Mouse (Mus musculus) neural tube, embryonic 15.5 days (tissue): ENCODE results near the gene Ostn. TPM values are rescaled to one million over a fixed set of nuclear protein-coding genes. Genes with fewer than 3 reads are reported as not detected.
"Not testable (repeated sequence)": the region's sequence is repeated elsewhere in the genome, so short reads cannot be mapped to it uniquely, and the experiment has no call there.

ENCODE experiments used
- ATAC-seq: fragments of 200-750 bp; cut with Nextera tagmentation; 2 replicates; pipeline ENCODE4 v1.8.0; 2017; ENCODE audit warnings: mild to moderate bottlenecking, moderate TSS enrichment, moderate library complexity; ENCODE audit not compliant: low FRiP score
- H3K27ac ChIP-seq: fragments of 300-500 bp; sonication (generic); replicated peaks from 2 replicates; pipeline ENCODE4 v1.5.1; 2015; ENCODE audit warnings: mild to moderate bottlenecking, inconsistent platforms
- H3K27me3 ChIP-seq: fragments of 300-500 bp; sonication (generic); replicated peaks from 2 replicates; pipeline ENCODE4 v1.6.1; 2015; ENCODE audit warnings: inconsistent platforms
- H3K36me3 ChIP-seq: fragments of 300-500 bp; sonication (generic); 2 replicates; pipeline ENCODE4 v1.6.1; 2015; ENCODE audit warnings: inconsistent platforms
- H3K4me1 ChIP-seq: fragments of 300-500 bp; sonication (generic); 2 replicates; pipeline ENCODE4 v1.6.1; 2015; ENCODE audit warnings: inconsistent platforms
- H3K4me2 ChIP-seq: fragments of 300-500 bp; sonication (generic); 2 replicates; pipeline ENCODE4 v1.6.1; 2015; ENCODE audit warnings: inconsistent platforms, mild to moderate bottlenecking, moderate library complexity
- H3K4me3 ChIP-seq: fragments of 300-500 bp; sonication (generic); replicated peaks from 2 replicates; pipeline ENCODE4 v1.5.1; 2015; ENCODE audit warnings: mild to moderate bottlenecking, inconsistent platforms
- H3K9ac ChIP-seq: fragments of 300-500 bp; sonication (generic); replicated peaks from 2 replicates; pipeline ENCODE4 v1.6.1; 2015; ENCODE audit warnings: mild to moderate bottlenecking, inconsistent platforms
- H3K9me3 ChIP-seq: fragments of 300-500 bp; sonication (generic); replicated peaks from 2 replicates; pipeline ENCODE4 v1.6.1; 2016; ENCODE audit warnings: inconsistent platforms
- WGBS: fragments of 180-500 bp; shearing (Covaris S2); methylation state at CpG from one replicate; pipeline ENCODE4 v1.1.7; 2015; ENCODE audit warnings: mixed read lengths; 5-methylcytosine and 5-hydroxymethylcytosine counted together
- polyA plus RNA-seq: library from polyadenylated mRNA; unstranded; fragments of >200 nt; fragmentation: Nextera tagmentation; extraction: Ambion mirVana; gene quantifications from 2 replicates; pipeline ENCODE4 v1.2.1, GENCODE M21; 2015

Gene Ostn
- 0.24 and 0.37 TPM in 2 replicates for polyA plus RNA-seq

GRCm38 (mm10) chr16:27307189-27307588, at the start of gene Ostn:
Ostn (plus strand) TSS chr16:27307489.
- H3K9ac ChIP-seq, ATAC-seq: not testable (repeated sequence)

GRCm38 (mm10) chr16:27268748-27269147, 38.5 kb upstream of the Ostn start:
- Histone ChIP-seq H3K27me3 (no peaks in the 10 kb centered on the region), H3K4me2 (no peak overlapping the region), H3K36me3 (no peaks in the 10 kb centered on the region), H3K9ac (no peak overlapping the region), H3K4me3 (no peak overlapping the region), H3K4me1 (no peaks in the 10 kb centered on the region), H3K9me3 (no peaks in the 10 kb centered on the region), H3K27ac (no peak overlapping the region)
- WGBS = 86% methylated on average over 4 of the region's 4 CpGs
- no peak for ATAC-seq

More at GRCm38 (mm10) chr16:27307189-27307588, at the start of gene Ostn:
- not testable (repeated sequence) for H3K4me3 ChIP-seq, H3K36me3 ChIP-seq, H3K4me1 ChIP-seq, H3K4me2 ChIP-seq, H3K27me3 ChIP-seq, H3K27ac ChIP-seq, H3K9me3 ChIP-seq
- 80% methylated on average over 4 of the region's 4 CpGs for WGBS

- no peak overlapping the region for H3K4me2 ChIP-seq
- no peak overlapping the region for H3K9ac ChIP-seq
- 88% methylated on average over 3 of the region's 3 CpGs for WGBS
- H3K4me3 ChIP-seq = no peak overlapping the region
- H3K4me1 ChIP-seq = no peaks in the 10 kb centered on the region
- H3K9me3 ChIP-seq = no peaks in the 10 kb centered on the region
- no peak overlapping the region for H3K27ac ChIP-seq
- no peaks in the 10 kb centered on the region for H3K36me3 ChIP-seq
- no peaks in the 10 kb centered on the region for H3K27me3 ChIP-seq
- ATAC-seq = no peak
These were observed 19.9 kb upstream of the Ostn start for GRCm38 (mm10) chr16:27287410-27287809.

- WGBS = 95% methylated on average over 3 of the region's 3 CpGs
These were observed 10.8 kb upstream of the Ostn start for GRCm38 (mm10) chr16:27296508-27296907.

GRCm38 (mm10) chr16:27296929-27297328, 10.4 kb upstream of the Ostn start:
- no peak overlapping the region for H3K4me2 ChIP-seq
- 84% methylated on average over 2 of the region's 2 CpGs for WGBS
- ATAC-seq = no peak
- no peaks in the 10 kb centered on the region for H3K27me3 ChIP-seq
- no peaks in the 10 kb centered on the region for H3K4me1 ChIP-seq
- no peak overlapping the region for H3K4me3 ChIP-seq
- no peaks in the 10 kb centered on the region for H3K36me3 ChIP-seq
- no peak overlapping the region for H3K9ac ChIP-seq
- no peaks in the 10 kb centered on the region for H3K9me3 ChIP-seq
- no peak overlapping the region for H3K27ac ChIP-seq

More at GRCm38 (mm10) chr16:27296508-27296907, 10.8 kb upstream of the Ostn start:
- no peaks in the 10 kb centered on the region for H3K27me3 ChIP-seq
- ATAC-seq = no peak
- no peak overlapping the region for H3K4me2 ChIP-seq
- H3K4me3 ChIP-seq = no peak overlapping the region
- no peaks in the 10 kb centered on the region for H3K4me1 ChIP-seq
- H3K9ac ChIP-seq = no peak overlapping the region
- no peak overlapping the region for H3K27ac ChIP-seq
- H3K36me3 ChIP-seq = no peaks in the 10 kb centered on the region
- H3K9me3 ChIP-seq = no peaks in the 10 kb centered on the region

GRCm38 (mm10) chr16:27319099-27319498, 11.8 kb downstream of the Ostn start:
- Histone ChIP-seq H3K36me3 (no peaks in the 10 kb centered on the region), H3K27me3 (no peaks in the 10 kb centered on the region), H3K9ac (no peak overlapping the region), H3K4me1 (no peaks in the 10 kb centered on the region), H3K4me2 (no peak overlapping the region), H3K9me3 (no peaks in the 10 kb centered on the region), H3K4me3 (no peak overlapping the region), H3K27ac (no peak overlapping the region)
- ATAC-seq = no peak
- WGBS = 82% methylated on average over 1 of the region's 1 CpGs

GRCm38 (mm10) chr16:27322047-27322446, 14.8 kb downstream of the Ostn start:
- Histone ChIP-seq H3K9ac (no peak overlapping the region), H3K36me3 (no peaks in the 10 kb centered on the region), H3K4me2 (no peak overlapping the region), H3K9me3 (no peaks in the 10 kb centered on the region), H3K27ac (no peak overlapping the region), H3K4me1 (no peaks in the 10 kb centered on the region), H3K27me3 (no peaks in the 10 kb centered on the region), H3K4me3 (no peak overlapping the region)
- ATAC-seq = no peak

GRCm38 (mm10) chr16:27326463-27326862, 19.2 kb downstream of the Ostn start:
- Histone ChIP-seq H3K4me1 (no peaks in the 10 kb centered on the region), H3K4me3 (no peak overlapping the region), H3K27ac (no peak overlapping the region), H3K36me3 (no peaks in the 10 kb centered on the region), H3K4me2 (no peak overlapping the region), H3K9me3 (no peaks in the 10 kb centered on the region), H3K27me3 (no peaks in the 10 kb centered on the region), H3K9ac (no peak overlapping the region)
- no peak for ATAC-seq
- 96% methylated on average over 2 of the region's 2 CpGs for WGBS

- ATAC-seq = no peak
- H3K27me3 ChIP-seq = no peaks in the 10 kb centered on the region
- H3K4me1 ChIP-seq = no peaks in the 10 kb centered on the region
- WGBS = 84% methylated on average over 3 of the region's 3 CpGs
- no peak overlapping the region for H3K4me3 ChIP-seq
- no peaks in the 10 kb centered on the region for H3K9me3 ChIP-seq
- H3K9ac ChIP-seq = no peak overlapping the region
- H3K36me3 ChIP-seq = no peaks in the 10 kb centered on the region
- H3K4me2 ChIP-seq = no peak overlapping the region
- H3K27ac ChIP-seq = no peak overlapping the region
These were observed 40.2 kb downstream of the Ostn start for GRCm38 (mm10) chr16:27347521-27347920.

- ATAC-seq = no peak
- no peaks in the 10 kb centered on the region for H3K9me3 ChIP-seq
- H3K4me3 ChIP-seq = no peak overlapping the region
- no peak overlapping the region for H3K4me2 ChIP-seq
- H3K27ac ChIP-seq = no peak overlapping the region
- WGBS = 76% methylated on average over 1 of the region's 1 CpGs
- H3K27me3 ChIP-seq = no peaks in the 10 kb centered on the region
- H3K36me3 ChIP-seq = no peaks in the 10 kb centered on the region
- H3K9ac ChIP-seq = no peak overlapping the region
- H3K4me1 ChIP-seq = no peaks in the 10 kb centered on the region
These were observed 41.1 kb downstream of the Ostn start for GRCm38 (mm10) chr16:27348359-27348758.

- H3K9ac ChIP-seq = no peak overlapping the region
- no peaks in the 10 kb centered on the region for H3K9me3 ChIP-seq
- H3K27me3 ChIP-seq = no peaks in the 10 kb centered on the region
- WGBS = 92% methylated on average over 2 of the region's 2 CpGs
- no peak overlapping the region for H3K27ac ChIP-seq
- ATAC-seq = no peak
- no peaks in the 10 kb centered on the region for H3K36me3 ChIP-seq
- H3K4me3 ChIP-seq = no peak overlapping the region
- no peak overlapping the region for H3K4me2 ChIP-seq
- no peaks in the 10 kb centered on the region for H3K4me1 ChIP-seq
These were observed 41.9 kb downstream of the Ostn start for GRCm38 (mm10) chr16:27349235-27349634.

GRCm38 (mm10) chr16:27349878-27350532, 42.7 kb downstream of the Ostn start:
- Histone ChIP-seq H3K9ac (no peak overlapping the region), H3K27me3 (no peaks in the 10 kb centered on the region), H3K4me1 (no peaks in the 10 kb centered on the region), H3K36me3 (no peaks in the 10 kb centered on the region), H3K27ac (no peak overlapping the region), H3K4me2 (no peak overlapping the region), H3K4me3 (no peak overlapping the region), H3K9me3 (no peaks in the 10 kb centered on the region)
- 91% methylated on average over 7 of the region's 7 CpGs for WGBS
- ATAC-seq = no peak
